Mouse (Mus musculus) liver, postnatal 0 days (tissue): ENCODE measurements around the gene Myo5c. TPM values are rescaled to one million over a fixed set of nuclear protein-coding genes. Genes with fewer than 3 reads are reported as not detected.

Experiments
- ATAC-seq: fragments of 200-750 bp; cut with Nextera tagmentation; 2 replicates; pipeline ENCODE4 v1.8.0; 2017; ENCODE audit warnings: mild to moderate bottlenecking, moderate library complexity
- DNase-seq: peaks from one replicate; pipeline ENCODE4 v3.0.0-alpha.2; 2016
- H3K27ac ChIP-seq: fragments of 300-500 bp; sonication (generic); 2 replicates; pipeline ENCODE4 v1.5.1; 2014; ENCODE audit warnings: antibody characterized with exemption, moderate library complexity, mild to moderate bottlenecking, low read depth
- H3K27me3 ChIP-seq: fragments of 300-500 bp; sonication (generic); 2 replicates; pipeline ENCODE4 v1.6.1; 2014; ENCODE audit warnings: low read length, control low read depth, mixed read lengths; ENCODE audit not compliant: insufficient read depth
- H3K36me3 ChIP-seq: fragments of 300-500 bp; sonication (generic); replicated peaks from 2 replicates; pipeline ENCODE4 v1.6.1; 2014; ENCODE audit warnings: mild to moderate bottlenecking, control low read depth, low read length, moderate library complexity, mixed read lengths; ENCODE audit not compliant: insufficient read depth
- H3K4me1 ChIP-seq: fragments of 300-500 bp; sonication (generic); 2 replicates; pipeline ENCODE4 v1.6.1; 2014; ENCODE audit warnings: antibody characterized with exemption, mild to moderate bottlenecking, control low read depth; ENCODE audit not compliant: insufficient read depth
- H3K4me2 ChIP-seq: fragments of 300-500 bp; sonication (generic); 2 replicates; pipeline ENCODE4 v1.6.1; 2014; ENCODE audit warnings: low read depth, mild to moderate bottlenecking, low read length, moderate library complexity, mixed read lengths
- H3K4me3 ChIP-seq: fragments of 300-500 bp; sonication (generic); 2 replicates; pipeline ENCODE4 v1.5.1; 2014; ENCODE audit warnings: low read depth, low read length
- H3K9ac ChIP-seq: fragments of 300-500 bp; sonication (generic); replicated peaks from 2 replicates; pipeline ENCODE4 v1.6.1; 2014; ENCODE audit warnings: mild to moderate bottlenecking, moderate library complexity
- H3K9me3 ChIP-seq: fragments of 300-500 bp; sonication (generic); 2 replicates; pipeline ENCODE4 v1.6.1; 2016; ENCODE audit warnings: mild to moderate bottlenecking, control low read depth, low read length, mixed read lengths
- CTCF ChIP-seq: sonication (generic); IDR thresholded peaks from 2 replicates; pipeline ENCODE4 v1.5.1; 2016; ENCODE audit warnings: antibody characterized with exemption, low read depth
- EP300 ChIP-seq: IDR thresholded peaks from 2 replicates; pipeline ENCODE4 v1.6.1; 2016; ENCODE audit warnings: antibody characterized with exemption, low read depth, mild to moderate bottlenecking
- WGBS: fragments of 180-500 bp; shearing (Covaris S2); extraction: QIAGEN DNeasy Blood & Tissue Kit; methylation state at CpG from one replicate; pipeline ENCODE4 v1.1.7; 2014; ENCODE audit not compliant: insufficient replicate concordance; 5-methylcytosine and 5-hydroxymethylcytosine counted together
- polyA plus RNA-seq: library from polyadenylated mRNA; unstranded; fragments of >200 nt; fragmentation: Nextera tagmentation; extraction: Ambion mirVana; gene quantifications from 2 replicates; pipeline ENCODE4 v1.2.1, GENCODE M21; 2015

Myo5c gene
- polyA plus RNA-seq, 1 experiment from 2014 or later: 0.48 TPM

- Histone ChIP-seq H3K9ac (no peak overlapping the region), H3K27me3 (no peaks in the 10 kb centered on the region), H3K27ac (no peak overlapping the region), H3K36me3 (no peaks in the 10 kb centered on the region), H3K4me2 (no peak overlapping the region), H3K4me1 (peaks cover 5% of the 10 kb centered on the region; the same call in 1 of the 2 replicates), H3K4me3 (no peak overlapping the region), H3K9me3 (no peaks in the 10 kb centered on the region)
- no peak for TF ChIP-seq CTCF
- no peak for TF ChIP-seq EP300
- ATAC-seq (no peak), DNase-seq (no peak)
- WGBS: 65% methylated on average over 8 of the region's 8 CpGs
These were observed 39.7 kb downstream of the Myo5c start for GRCm38 (mm10) chr9:75271539-75271938.

GRCm38 (mm10) chr9:75273646-75274045 lies 41.8 kb downstream of the Myo5c start:
- no peak for TF ChIP-seq EP300
- TF ChIP-seq CTCF: no peak
- Histone ChIP-seq H3K9me3 (no peaks in the 10 kb centered on the region), H3K4me1 (peaks cover 2% of the 10 kb centered on the region; the same call in 1 of the 2 replicates), H3K4me2 (no peak overlapping the region), H3K36me3 (no peaks in the 10 kb centered on the region; the same call in 1 of the 2 replicates), H3K4me3 (no peak overlapping the region), H3K9ac (no peak overlapping the region), H3K27ac (no peak overlapping the region), H3K27me3 (no peaks in the 10 kb centered on the region)
- WGBS: 60% methylated on average over 6 of the region's 6 CpGs
- DNase-seq (no peak), ATAC-seq (no peak)

GRCm38 (mm10) chr9:75274486-75274885 lies 42.7 kb downstream of the Myo5c start:
- Histone ChIP-seq H3K36me3 (no peaks in the 10 kb centered on the region; the same call in 1 of the 2 replicates), H3K4me2 (no peak overlapping the region), H3K27ac (no peak overlapping the region), H3K9ac (no peak overlapping the region), H3K27me3 (no peaks in the 10 kb centered on the region), H3K4me1 (peaks cover 2% of the 10 kb centered on the region; the same call in 1 of the 2 replicates), H3K9me3 (no peaks in the 10 kb centered on the region), H3K4me3 (no peak overlapping the region)
- WGBS: 80% methylated on average over 5 of the region's 5 CpGs
- ATAC-seq (no peak), DNase-seq (no peak)
- TF ChIP-seq CTCF: no peak
- TF ChIP-seq EP300: no peak

- 88% methylated on average over 9 of the region's 9 CpGs for WGBS
- Histone ChIP-seq H3K27ac (no peak overlapping the region), H3K4me1 (peaks cover 2% of the 10 kb centered on the region; the same call in 1 of the 2 replicates), H3K4me2 (no peak overlapping the region), H3K27me3 (no peaks in the 10 kb centered on the region), H3K36me3 (no peaks in the 10 kb centered on the region; the same call in 1 of the 2 replicates), H3K4me3 (no peak overlapping the region), H3K9me3 (no peaks in the 10 kb centered on the region), H3K9ac (no peak overlapping the region)
- no peak for ATAC-seq
- DNase-seq: no peak
- TF ChIP-seq EP300 (no peak), CTCF (0 out of 2 replicates have a peak, but pooled peaks have one; percentile 10)
These were observed 43.2 kb downstream of the Myo5c start for GRCm38 (mm10) chr9:75275051-75275450.

- no peak overlapping the region for H3K9ac ChIP-seq
- H3K27ac ChIP-seq: no peak overlapping the region
- ATAC-seq: no peak
- H3K4me2 ChIP-seq: no peak overlapping the region
- H3K27me3 ChIP-seq: no peaks in the 10 kb centered on the region
- H3K4me3 ChIP-seq: no peak overlapping the region
- TF ChIP-seq EP300 (no peak), CTCF (peak; percentile 66)
- no peaks in the 10 kb centered on the region for H3K4me1 ChIP-seq
- H3K9me3 ChIP-seq: no peaks in the 10 kb centered on the region
- peak; percentile 63 for DNase-seq
- 52% methylated on average over 5 of the region's 5 CpGs for WGBS
- H3K36me3 ChIP-seq: no peaks in the 10 kb centered on the region; the same call in 1 of the 2 replicates
These were observed 49.0 kb downstream of the Myo5c start for GRCm38 (mm10) chr9:75280814-75281213.

- Histone ChIP-seq H3K36me3 (no peaks in the 10 kb centered on the region), H3K4me3 (no peak overlapping the region), H3K27me3 (no peaks in the 10 kb centered on the region), H3K4me2 (no peak overlapping the region), H3K27ac (no peak overlapping the region), H3K9ac (no peak overlapping the region), H3K9me3 (no peaks in the 10 kb centered on the region), H3K4me1 (no peaks in the 10 kb centered on the region)
- no peak for DNase-seq
- ATAC-seq: no peak
- 72% methylated on average over 2 of the region's 2 CpGs for WGBS
- TF ChIP-seq CTCF (no peak), EP300 (no peak)
These were observed 50.4 kb downstream of the Myo5c start for GRCm38 (mm10) chr9:75282179-75282578.
